Mouse (Mus musculus): ENCODE measurements around the gene Dctn2. TPM values are rescaled to one million over a fixed set of nuclear protein-coding genes. Genes with fewer than 3 reads are reported as not detected.

Dctn2 gene
- polyA plus RNA-seq, 1 experiment from 2014 or later: 199 TPM

DNA sequence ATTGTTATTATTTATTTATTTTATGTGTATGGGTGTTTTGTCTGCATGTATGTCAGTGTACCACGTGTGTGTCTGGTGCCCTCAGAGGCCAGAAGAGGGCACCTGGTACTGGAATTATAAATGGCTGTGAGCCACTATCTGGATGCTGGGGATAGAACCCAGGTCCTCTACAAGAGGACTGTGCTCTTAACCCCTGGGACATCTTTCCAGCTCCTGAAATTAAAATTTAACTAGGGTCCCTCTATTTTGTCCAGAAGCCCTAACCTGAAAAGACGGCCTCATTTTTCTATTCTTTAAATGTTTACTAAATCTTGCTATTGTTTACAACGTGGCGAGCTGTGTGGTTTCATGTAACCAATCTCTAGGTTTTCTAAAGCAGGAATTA, 449 bp upstream of the Dctn2 start:
- peaks cover 22% of the 10 kb centered on the region for H3K4me1 ChIP-seq
- H3K4me2 ChIP-seq (replicated peaks): peak overlapping the region; percentile 96; the same call in 1 of the 2 replicates
- WGBS: 24% methylated on average over 4 of the region's 4 CpGs
- no peak for ATAC-seq (ENCODE audit: insufficient number of reproducible peaks, insufficient read depth, low FRiP score, low TSS enrichment)
- no peaks in the 10 kb centered on the region for H3K9me3 ChIP-seq
- H3K27me3 ChIP-seq: peaks cover 36% of the 10 kb centered on the region
- no peak overlapping the region for H3K9ac ChIP-seq
- no peak overlapping the region for H3K27ac ChIP-seq
- H3K36me3 ChIP-seq: peaks cover 18% of the 10 kb centered on the region
- peak overlapping the region; percentile 84 for H3K4me3 ChIP-seq

DNA sequence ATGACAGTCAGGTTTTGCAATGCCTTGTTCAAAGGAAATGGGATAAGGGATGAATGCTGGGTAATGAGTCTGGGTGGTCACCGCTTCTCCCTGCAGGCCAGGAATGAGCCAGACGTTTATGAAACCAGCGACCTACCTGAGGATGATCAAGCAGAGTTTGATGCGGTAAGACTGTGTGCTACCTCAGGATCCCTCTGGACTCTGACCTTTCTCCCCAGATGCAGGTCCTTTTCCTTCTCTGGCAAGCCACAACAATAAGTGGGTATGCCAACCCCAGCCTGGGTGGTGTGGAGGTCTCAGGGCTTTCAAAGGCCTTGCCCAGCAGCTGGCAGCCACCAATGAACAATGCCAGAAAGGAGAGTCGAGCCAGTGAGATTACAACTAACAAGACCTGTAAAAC, 1.1 kb downstream of the Dctn2 start:
- Histone ChIP-seq H3K27ac (no peak overlapping the region), H3K27me3 (peaks cover 27% of the 10 kb centered on the region), H3K9me3 (no peaks in the 10 kb centered on the region), H3K4me2 (replicated peaks) (peak overlapping the region; percentile 96), H3K4me3 (peak overlapping the region; percentile 84), H3K9ac (peak overlapping the region; percentile 97), H3K36me3 (peaks cover 21% of the 10 kb centered on the region), H3K4me1 (peaks cover 18% of the 10 kb centered on the region)
- no peak for ATAC-seq (ENCODE audit: insufficient number of reproducible peaks, insufficient read depth, low FRiP score, low TSS enrichment)
- WGBS: 75% methylated on average over 5 of the region's 5 CpGs

DNA sequence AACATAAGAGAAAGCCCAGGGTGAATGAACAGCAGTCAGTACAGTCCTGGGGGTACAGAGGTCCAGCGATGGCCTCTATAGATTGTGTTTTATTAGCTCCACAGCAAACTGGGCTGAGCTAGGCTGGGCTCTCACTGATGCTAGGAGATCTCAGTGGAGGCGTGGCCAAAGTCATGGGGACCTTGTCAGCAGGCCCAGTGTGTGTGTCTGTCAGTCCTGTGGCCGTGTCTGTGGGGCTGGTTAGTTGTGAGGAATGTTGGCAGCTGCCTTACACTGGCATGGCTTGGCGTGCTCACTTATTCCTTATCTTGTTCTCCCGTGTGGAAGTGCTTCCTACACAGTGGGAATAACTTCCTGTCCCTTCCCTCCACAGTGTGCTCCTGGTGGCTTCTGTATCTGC, 2.2 kb downstream of the Dctn2 start:
- peaks cover 21% of the 10 kb centered on the region for H3K36me3 ChIP-seq

DNA sequence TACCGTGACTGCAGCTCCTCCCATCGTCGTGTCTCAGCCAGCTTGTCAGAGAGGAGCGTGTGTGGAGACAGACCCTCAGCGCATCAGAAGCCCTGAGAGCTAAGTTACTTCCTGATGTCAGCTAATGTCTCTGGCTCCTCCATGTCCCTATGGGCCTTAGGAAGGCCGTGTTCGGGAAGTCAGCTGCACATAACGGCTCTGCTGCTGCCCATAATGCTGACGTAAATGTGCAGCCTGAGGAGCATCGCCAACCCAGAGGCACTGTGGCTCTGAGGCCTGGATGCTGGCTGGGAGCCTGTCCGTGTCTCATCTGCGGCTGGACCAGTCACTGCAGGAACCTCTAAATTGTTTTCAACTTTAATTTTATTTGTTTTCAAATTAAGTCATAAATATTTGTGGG, 2.9 kb downstream of the Dctn2 start:
- Histone ChIP-seq H3K4me3 (no peak overlapping the region), H3K9ac (peak overlapping the region; percentile 11; the same call in 1 of the 2 replicates), H3K4me2 (replicated peaks) (no peak overlapping the region), H3K27me3 (peaks cover 10% of the 10 kb centered on the region), H3K9me3 (no peaks in the 10 kb centered on the region), H3K4me1 (peaks cover 11% of the 10 kb centered on the region), H3K36me3 (peaks cover 21% of the 10 kb centered on the region), H3K27ac (no peak overlapping the region)
- no peak for ATAC-seq (ENCODE audit: insufficient number of reproducible peaks, insufficient read depth, low FRiP score, low TSS enrichment)
- WGBS: 81% methylated on average over 12 of the region's 12 CpGs

More for the DNA sequence above, 2.2 kb downstream of the Dctn2 start:
- no peak for ATAC-seq (ENCODE audit: insufficient number of reproducible peaks, insufficient read depth, low FRiP score, low TSS enrichment)
- Histone ChIP-seq H3K27ac (no peak overlapping the region), H3K4me3 (no peak overlapping the region), H3K4me2 (replicated peaks) (no peak overlapping the region), H3K4me1 (peaks cover 11% of the 10 kb centered on the region), H3K9me3 (no peaks in the 10 kb centered on the region), H3K27me3 (peaks cover 16% of the 10 kb centered on the region), H3K9ac (no peak overlapping the region)
- WGBS: 81% methylated on average over 5 of the region's 5 CpGs

DNA sequence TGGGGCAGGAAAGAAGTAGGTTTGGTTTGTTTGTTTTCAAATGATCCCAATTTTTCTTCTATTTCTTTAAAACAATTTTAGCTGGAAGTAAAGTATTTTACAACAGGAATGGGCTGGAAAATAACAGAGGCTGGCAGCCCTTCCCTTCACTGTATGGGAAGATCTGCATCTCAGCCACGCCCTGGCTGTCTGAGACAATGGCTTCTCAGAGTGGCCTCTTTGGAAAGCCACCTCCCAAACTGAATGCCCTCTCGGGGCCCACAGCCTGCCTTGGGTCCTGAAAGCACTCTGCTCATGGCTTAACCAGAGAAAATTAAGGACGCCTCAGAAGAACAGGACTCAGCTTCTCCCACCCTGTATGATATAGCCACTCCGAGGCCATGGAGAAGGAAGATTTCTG, 3.7 kb downstream of the Dctn2 start:
- 84% methylated on average over 4 of the region's 4 CpGs for WGBS
- H3K9me3 ChIP-seq: no peaks in the 10 kb centered on the region

DNA sequence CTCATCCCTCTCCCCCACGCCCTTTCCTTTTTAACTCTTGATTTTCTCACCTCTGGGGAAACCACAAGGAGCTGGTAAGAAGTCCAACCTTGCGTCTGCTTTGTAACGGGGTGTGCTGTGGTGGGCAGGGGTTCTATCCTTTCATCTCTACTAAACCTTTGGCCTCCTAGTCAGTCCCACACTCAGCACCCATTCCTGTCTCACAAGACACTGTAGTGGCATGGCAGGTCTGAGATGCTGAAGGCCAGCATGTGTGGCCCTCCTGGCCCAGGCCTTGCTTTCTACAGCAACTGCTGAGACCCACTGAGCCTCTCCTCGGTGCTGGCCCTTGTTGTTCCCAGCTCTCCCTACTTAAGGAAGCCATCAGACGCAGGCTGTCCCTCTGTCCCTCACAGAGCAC, 6.2 kb downstream of the Dctn2 start:
- WGBS: 82% methylated on average over 5 of the region's 5 CpGs
- H3K4me1 ChIP-seq: peaks cover 5% of the 10 kb centered on the region
- ATAC-seq (ENCODE audit: insufficient number of reproducible peaks, insufficient read depth, low FRiP score, low TSS enrichment): no peak

More for the DNA sequence above, 3.7 kb downstream of the Dctn2 start:
- H3K27me3 ChIP-seq: 0 out of 2 replicates have a peak, but pooled peaks cover 1% of the 10 kb centered on the region
- no peak overlapping the region for H3K4me3 ChIP-seq
- no peak overlapping the region for H3K27ac ChIP-seq
- H3K9ac ChIP-seq: no peak overlapping the region
- peaks cover 11% of the 10 kb centered on the region for H3K4me1 ChIP-seq
- ATAC-seq (ENCODE audit: insufficient number of reproducible peaks, insufficient read depth, low FRiP score, low TSS enrichment): no peak
- peaks cover 25% of the 10 kb centered on the region for H3K36me3 ChIP-seq
- H3K4me2 ChIP-seq (replicated peaks): no peak overlapping the region

DNA sequence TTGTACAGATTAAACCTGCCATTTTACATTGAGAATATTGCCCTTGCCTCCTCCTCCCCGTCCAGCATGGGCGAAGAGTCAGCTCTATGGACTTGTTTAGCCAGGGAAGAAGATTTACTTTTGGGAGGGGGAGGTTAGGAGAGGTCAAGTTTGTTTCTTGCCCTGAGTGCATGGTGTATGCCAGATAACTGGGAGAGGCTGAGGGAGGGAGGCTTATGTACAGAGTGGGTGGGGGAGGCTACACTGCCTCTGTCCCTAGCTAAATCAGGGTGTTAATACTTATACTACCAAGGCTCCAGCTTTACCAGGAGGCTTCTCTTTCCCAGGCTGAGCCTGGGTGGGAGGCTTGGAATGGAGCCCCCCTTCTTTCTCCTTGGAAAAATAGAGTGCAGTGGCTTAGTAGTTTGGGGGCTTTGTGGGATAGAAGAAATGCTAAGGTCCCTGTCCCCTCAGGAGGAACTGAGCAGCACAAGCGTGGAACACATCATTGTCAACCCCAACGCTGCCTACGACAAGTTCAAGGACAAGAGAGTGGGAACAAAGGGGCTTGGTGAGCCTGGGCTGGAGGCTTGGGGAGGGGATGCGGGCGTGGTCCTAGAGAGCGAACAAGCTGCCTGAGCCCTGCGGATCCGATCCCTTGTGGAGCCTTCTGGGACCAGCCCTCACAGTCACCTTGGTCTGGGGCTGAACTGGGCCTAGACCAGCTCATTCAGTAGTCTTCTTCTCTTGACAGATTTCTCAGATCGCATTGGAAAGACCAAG, 8.3 kb downstream of the Dctn2 start:
- 85% methylated on average over 11 of the region's 11 CpGs for WGBS
- Histone ChIP-seq H3K4me3 (no peak overlapping the region), H3K9me3 (no peaks in the 10 kb centered on the region), H3K9ac (no peak overlapping the region), H3K4me1 (no peaks in the 10 kb centered on the region), H3K4me2 (replicated peaks) (no peak overlapping the region), H3K27ac (no peak overlapping the region), H3K36me3 (peaks cover 60% of the 10 kb centered on the region), H3K27me3 (no peaks in the 10 kb centered on the region)
- ATAC-seq (ENCODE audit: insufficient number of reproducible peaks, insufficient read depth, low FRiP score, low TSS enrichment): no peak

More for the DNA sequence above, 6.2 kb downstream of the Dctn2 start:
- Histone ChIP-seq H3K27me3 (no peaks in the 10 kb centered on the region), H3K4me3 (no peak overlapping the region), H3K9me3 (no peaks in the 10 kb centered on the region), H3K9ac (no peak overlapping the region), H3K27ac (no peak overlapping the region), H3K4me2 (replicated peaks) (no peak overlapping the region), H3K36me3 (peaks cover 49% of the 10 kb centered on the region)

DNA sequence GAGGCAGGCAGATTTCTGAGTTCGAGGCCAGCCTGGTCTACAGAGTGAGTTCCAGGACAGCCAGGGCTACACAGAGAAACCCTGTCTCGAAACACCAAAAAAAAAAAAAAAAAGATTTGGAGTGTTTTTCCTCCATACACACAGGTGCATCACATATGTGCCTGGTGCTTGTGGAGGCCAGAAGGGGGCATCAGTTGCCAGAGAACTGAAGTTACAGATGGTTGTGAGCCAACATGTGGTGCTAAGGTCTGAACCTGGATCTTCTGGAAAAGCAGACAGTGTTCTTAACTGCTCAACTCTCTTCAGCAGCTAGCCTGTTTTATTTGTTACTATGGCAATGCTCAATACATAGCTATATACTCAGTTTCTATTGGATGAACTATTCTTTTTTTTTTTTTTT, 13.6 kb downstream of the Dctn2 start:
- Histone ChIP-seq H3K27me3 (no peaks in the 10 kb centered on the region), H3K4me2 (replicated peaks) (no peak overlapping the region), H3K4me1 (0 out of 2 replicates have a peak, but pooled peaks cover 4% of the 10 kb centered on the region), H3K36me3 (peaks cover 96% of the 10 kb centered on the region), H3K4me3 (no peak overlapping the region), H3K9me3 (no peaks in the 10 kb centered on the region), H3K27ac (no peak overlapping the region), H3K9ac (no peak overlapping the region)
- WGBS: 94% methylated on average over 2 of the region's 2 CpGs
- ATAC-seq (ENCODE audit: insufficient number of reproducible peaks, insufficient read depth, low FRiP score, low TSS enrichment): no peak

DNA sequence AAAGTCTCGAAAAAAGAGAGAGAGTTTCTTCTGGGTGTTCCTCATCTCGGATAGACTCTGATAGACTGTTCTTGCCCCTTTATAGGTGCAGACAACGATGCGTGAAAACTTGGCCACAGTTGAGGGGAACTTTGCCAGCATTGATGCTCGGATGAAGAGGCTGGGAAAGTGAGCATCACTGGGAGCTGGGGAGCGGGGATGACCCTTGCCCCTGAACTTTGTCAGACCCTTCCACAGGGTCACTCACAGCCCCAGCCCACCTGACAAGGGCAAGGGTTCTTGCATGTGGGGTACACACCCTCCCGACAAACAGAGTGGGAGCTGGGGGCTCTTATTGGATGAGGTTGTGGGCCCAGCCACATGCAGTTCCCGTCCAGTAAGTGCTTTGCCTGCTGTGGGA, 15.1 kb downstream of the Dctn2 start:
- Histone ChIP-seq H3K27me3 (no peaks in the 10 kb centered on the region), H3K9me3 (no peaks in the 10 kb centered on the region), H3K4me2 (replicated peaks) (no peak overlapping the region), H3K4me3 (no peak overlapping the region), H3K27ac (no peak overlapping the region), H3K9ac (no peak overlapping the region), H3K4me1 (peaks cover 20% of the 10 kb centered on the region), H3K36me3 (peaks cover 97% of the 10 kb centered on the region)
- WGBS: 85% methylated on average over 8 of the region's 8 CpGs
- ATAC-seq (ENCODE audit: insufficient number of reproducible peaks, insufficient read depth, low FRiP score, low TSS enrichment): no peak

DNA sequence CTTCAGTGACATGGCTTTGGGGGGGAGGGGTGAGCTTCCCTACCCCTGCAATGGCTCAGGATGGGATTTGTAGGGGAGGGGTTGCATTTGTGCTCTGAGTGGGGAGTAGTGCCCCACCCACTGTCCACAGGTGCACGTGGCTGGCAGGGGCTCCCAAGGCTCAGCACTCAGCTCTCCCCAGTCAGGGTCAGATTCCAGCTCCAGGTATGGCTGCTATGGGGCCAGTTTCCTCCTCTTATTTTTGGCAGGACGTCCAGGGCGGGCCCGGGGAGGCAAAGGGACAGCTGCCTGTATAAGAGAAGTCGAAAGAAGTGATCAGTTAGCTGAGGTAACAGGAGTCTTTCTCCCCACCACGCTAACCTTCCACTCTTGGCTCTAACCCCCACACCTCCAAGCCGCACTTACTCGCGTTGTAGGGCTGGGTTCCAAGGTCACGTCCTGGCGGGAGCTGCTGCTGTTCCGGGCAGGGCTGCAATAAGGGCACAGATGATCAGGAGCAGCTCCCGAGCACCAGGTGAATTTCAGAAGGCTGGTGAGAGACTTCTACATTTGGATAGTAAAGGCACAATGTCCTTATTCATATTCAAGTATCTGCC, 16.6 kb downstream of the Dctn2 start:
- no peak for ATAC-seq (ENCODE audit: insufficient number of reproducible peaks, insufficient read depth, low FRiP score, low TSS enrichment)
- Histone ChIP-seq H3K4me1 (peaks cover 34% of the 10 kb centered on the region), H3K9ac (no peak overlapping the region), H3K27ac (no peak overlapping the region), H3K9me3 (no peaks in the 10 kb centered on the region), H3K4me3 (no peak overlapping the region), H3K36me3 (peaks cover 92% of the 10 kb centered on the region), H3K27me3 (no peaks in the 10 kb centered on the region), H3K4me2 (replicated peaks) (no peak overlapping the region)
- WGBS: 80% methylated on average over 13 of the region's 13 CpGs

DNA sequence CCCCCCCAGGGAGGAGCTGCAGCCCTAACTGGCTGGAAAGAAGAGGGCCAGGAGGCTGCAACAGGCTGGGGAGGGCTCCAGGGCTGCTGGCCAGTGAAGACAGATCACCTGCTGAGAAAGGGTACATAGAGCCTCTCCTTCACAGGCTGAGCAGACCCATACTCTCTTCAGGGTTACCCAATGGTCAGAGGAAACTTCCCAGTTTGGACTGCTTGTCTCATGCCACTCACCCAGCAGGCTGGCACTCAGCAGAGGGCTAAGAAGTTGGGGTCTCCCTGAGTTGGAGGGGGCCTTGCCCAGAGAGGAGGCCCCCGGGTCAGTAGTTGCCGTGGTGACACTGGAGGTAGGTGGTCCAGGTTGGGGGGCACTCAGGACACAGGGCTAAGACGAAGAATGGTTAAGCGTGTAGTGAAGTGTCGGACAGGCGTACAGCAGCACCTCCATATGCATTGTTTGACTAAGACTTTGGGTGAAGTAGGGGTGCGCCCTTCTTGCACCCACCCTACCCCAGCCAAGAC, 18.0 kb downstream of the Dctn2 start:
- peaks cover 78% of the 10 kb centered on the region for H3K36me3 ChIP-seq
- H3K4me2 ChIP-seq (replicated peaks): no peak overlapping the region
- ATAC-seq (ENCODE audit: insufficient number of reproducible peaks, insufficient read depth, low FRiP score, low TSS enrichment): no peak
- H3K9ac ChIP-seq: 0 out of 2 replicates have a peak overlapping the region, but pooled peaks have one; percentile 34
- H3K27me3 ChIP-seq: no peaks in the 10 kb centered on the region
- H3K4me1 ChIP-seq: peaks cover 37% of the 10 kb centered on the region
- H3K4me3 ChIP-seq: no peak overlapping the region
- H3K9me3 ChIP-seq: no peaks in the 10 kb centered on the region
- peak overlapping the region; percentile 48; the same call in 1 of the 2 replicates for H3K27ac ChIP-seq
- 93% methylated on average over 7 of the region's 7 CpGs for WGBS

Data from embryonic facial prominence, embryonic 12.5 days (tissue).